Mouse (Mus musculus) gastrocnemius, postnatal 4 days (tissue): ENCODE results near the gene Slc6a21. TPM values are rescaled to one million over a fixed set of nuclear protein-coding genes. Genes with fewer than 3 reads are reported as not detected.

Experiments
- total RNA-seq, 2 experiments: library from RNA; stranded (reverse); gene quantifications; 2 replicates each; pipeline ENCODE4 v1.2.3; 2021

Gene Slc6a21
- total RNA-seq, 2 experiments from 2014 or later, result not detected

Other genes starting within 250 kb of the Slc6a21 start
- 10 to 100 TPM; 63.9 to 65.2 TPM for gene Prr12, start 224.6 kb upstream of the Slc6a21 start, total RNA-seq
- 10 to 100 TPM; 47.3 to 48.3 TPM for gene Nosip, start 215.1 kb upstream of the Slc6a21 start, total RNA-seq
- gene Prrg2, start 214.8 kb upstream of the Slc6a21 start, total RNA-seq, result 10 to 100 TPM; 11.7 to 12.3 TPM
- gene Rcn3, start 185.3 kb upstream of the Slc6a21 start, total RNA-seq, result 100 to 1,000 TPM; 172 to 192 TPM
- 10 to 100 TPM; 84.6 to 87.3 TPM for gene Fcgrt, start 173.7 kb upstream of the Slc6a21 start, total RNA-seq
- gene Rps11, start 153.1 kb upstream of the Slc6a21 start, total RNA-seq, result 1,000 to 10,000 TPM in 1 of 2 experiments, 100 to 1,000 TPM in 1; 985 to 1,047 TPM
- 1,000 to 10,000 TPM; 1,483 to 1,628 TPM for gene Rpl13a, start 148.8 kb upstream of the Slc6a21 start, total RNA-seq
- gene Gm45713, start 141.3 kb upstream of the Slc6a21 start, total RNA-seq, result under 1 TPM in 1 of 2 experiments, not detected in 1; 0.34 TPM
- gene Flt3l, start 141.1 kb upstream of the Slc6a21 start, total RNA-seq, result 1 to 10 TPM; 2.4 to 5.1 TPM
- gene Pih1d1, start 123.2 kb upstream of the Slc6a21 start, total RNA-seq, result 10 to 100 TPM; 52.1 to 59.3 TPM
- 10 to 100 TPM; 34.8 to 51.6 TPM for gene Aldh16a1, start 122.9 kb upstream of the Slc6a21 start, total RNA-seq
- 1 to 10 TPM; 2.6 to 3.0 TPM for gene Slc17a7, start 113.6 kb upstream of the Slc6a21 start, total RNA-seq
- under 1 TPM; 0.34 to 0.42 TPM for gene Gfy, start 97.9 kb upstream of the Slc6a21 start, total RNA-seq
- gene Pth2, start 96.5 kb upstream of the Slc6a21 start, total RNA-seq, result not detected
- gene Ccdc155, start 72.6 kb upstream of the Slc6a21 start, total RNA-seq, result 1 to 10 TPM; 3.2 to 4.9 TPM
- gene Dkkl1, start 65.4 kb upstream of the Slc6a21 start, total RNA-seq, result not detected
- 10 to 100 TPM; 40.0 to 51.4 TPM for gene Tead2, start 61.8 kb upstream of the Slc6a21 start, total RNA-seq
- 1 to 10 TPM; 3.7 to 4.8 TPM for gene Cd37, start 38.4 kb upstream of the Slc6a21 start, total RNA-seq
- gene Slc6a16, start 36.4 kb upstream of the Slc6a21 start, total RNA-seq, result not detected
- 10 to 100 TPM; 42.7 to 53.4 TPM for gene Trpm4, start 56.3 kb downstream of the Slc6a21 start, total RNA-seq
- 100 to 1,000 TPM; 523 to 551 TPM for gene Hrc, start 57.8 kb downstream of the Slc6a21 start, total RNA-seq
- 1 to 10 TPM; 1.9 to 2.4 TPM for gene Ppfia3, start 89.5 kb downstream of the Slc6a21 start, total RNA-seq
- 1 to 10 TPM in 1 of 2 experiments, under 1 TPM in 1; 0.86 to 1.1 TPM for gene Lin7b, start 93.1 kb downstream of the Slc6a21 start, total RNA-seq
- 100 to 1,000 TPM; 215 to 251 TPM for gene Snrnp70, start 118.2 kb downstream of the Slc6a21 start, total RNA-seq
- gene Kcna7, start 128.1 kb downstream of the Slc6a21 start, total RNA-seq, result 10 to 100 TPM; 11.4 to 12.8 TPM
- under 1 TPM; 0.61 to 0.98 TPM for gene Ntf5, start 136.2 kb downstream of the Slc6a21 start, total RNA-seq
- gene Lhb, start 143.3 kb downstream of the Slc6a21 start, total RNA-seq, result not detected
- 100 to 1,000 TPM; 114 to 133 TPM for gene Gys1, start 157.3 kb downstream of the Slc6a21 start, total RNA-seq
- gene Ruvbl2, start 160.6 kb downstream of the Slc6a21 start, total RNA-seq, result 10 to 100 TPM; 41.4 to 41.8 TPM
- gene Ftl1, start 182.4 kb downstream of the Slc6a21 start, total RNA-seq, result 100 to 1,000 TPM; 339 to 373 TPM
- 10 to 100 TPM; 39.3 to 43.8 TPM for gene Bax, start 189.4 kb downstream of the Slc6a21 start, total RNA-seq
- under 1 TPM; 0.17 to 0.36 TPM for gene Tulp2, start 204.4 kb downstream of the Slc6a21 start, total RNA-seq
- gene Gm45808, start 209.3 kb downstream of the Slc6a21 start, total RNA-seq, result 1 to 10 TPM; 3.8 to 5.4 TPM
- 1 to 10 TPM; 8.3 TPM for gene Dhdh, start 211.3 kb downstream of the Slc6a21 start, total RNA-seq
- 100 to 1,000 TPM; 182 to 199 TPM for gene Nucb1, start 232.9 kb downstream of the Slc6a21 start, total RNA-seq
- 10 to 100 TPM; 22.7 to 23.5 TPM for gene Ppp1r15a, start 248.8 kb downstream of the Slc6a21 start, total RNA-seq
- 10 to 100 TPM; 17.1 to 20.3 TPM for gene Plekha4, start 248.8 kb downstream of the Slc6a21 start, total RNA-seq